Mouse (Mus musculus): ENCODE data around the gene Unc13d.

- TF ChIP-seq EP300 (optimal IDR thresholded peaks at IDR 0.05) (no peak), CTCF (IDR thresholded peaks at IDR 0.05; ENCODE audit: low read depth) (no peak)
Measured at GRCm38 (mm10) chr11:116062521-116062920, 15.2 kb downstream of the Unc13d start.

Measured in stomach, postnatal 0 days (tissue).